Mouse (Mus musculus) ES-Bruce4 (cell line): ENCODE results near the gene Btn1a1.

Experiments
- CTCF ChIP-seq: IDR thresholded peaks from one replicate; pipeline ENCODE4 v1.8.1; 2011; ENCODE audit warnings: low read depth, low read length
- POLR2A ChIP-seq: IDR thresholded peaks from one replicate; pipeline ENCODE4 v1.8.1; 2011; ENCODE audit warnings: low read length; ENCODE audit not compliant: insufficient read depth

DNA sequence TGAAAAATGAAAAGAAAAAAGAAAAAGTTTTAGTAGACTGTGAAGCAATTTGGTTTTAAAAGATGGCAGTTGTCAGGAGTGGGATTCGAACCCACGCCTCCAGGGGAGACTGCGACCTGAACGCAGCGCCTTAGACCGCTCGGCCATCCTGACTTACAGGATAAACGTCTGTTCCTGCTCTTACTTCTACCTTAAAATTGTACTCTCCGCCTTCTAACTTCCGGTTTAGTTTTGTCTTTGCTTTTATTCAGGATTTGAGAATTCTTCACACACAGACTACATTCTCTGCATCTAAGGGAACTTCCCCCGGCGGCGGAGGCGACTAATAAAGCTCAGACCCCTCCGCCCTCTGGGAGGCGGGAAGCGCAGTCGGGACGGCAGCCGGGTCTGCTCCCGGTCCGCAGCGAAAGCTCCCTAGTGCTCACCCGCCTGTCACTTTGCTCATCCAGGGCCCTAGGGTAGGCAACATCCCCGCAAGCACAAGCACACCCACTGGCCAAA, 12.3 kb downstream of the Btn1a1 start:
- TF ChIP-seq CTCF (no peak), POLR2A (no peak)
